Mouse (Mus musculus): ENCODE data around the gene Zcchc7. TPM values are rescaled to one million over a fixed set of nuclear protein-coding genes. Genes with fewer than 3 reads are reported as not detected.

The Zcchc7 gene
- total and polyA plus RNA-seq, 2 experiments from 2014 or later, result 17.3 to 34.5 TPM

GRCm38 (mm10) chr4:44812855-44813254 lies 57.2 kb downstream of the Zcchc7 start:
- Histone ChIP-seq H3K9ac (replicated peaks; ENCODE audit: low read length, poor library complexity, severe bottlenecking) (no peak overlapping the region), H3K4me1 (ENCODE audit: insufficient read depth, low read length) (no peaks in the 10 kb centered on the region), H3K36me3 (ENCODE audit: insufficient read depth, low read length) (no peaks in the 10 kb centered on the region), H3K4me3 (ENCODE audit: low read depth, low read length) (no peak overlapping the region), H3K9me3 (ENCODE audit: low read length) (no peaks in the 10 kb centered on the region), H3K27me3 (ENCODE audit: insufficient read depth, low read length) (no peaks in the 10 kb centered on the region), H3K27ac (ENCODE audit: low read depth, low read length) (no peak overlapping the region), H3K4me2 (ENCODE audit: low read depth, low read length, poor library complexity, severe bottlenecking) (no peak overlapping the region)
- DNase-seq (ENCODE audit: low spot score), result no peak
- TF ChIP-seq CTCF (IDR thresholded peaks at IDR 0.05), result no peak
- 91% methylated on average over 1 of the region's 1 CpGs for WGBS
- no peak for ATAC-seq (ENCODE audit: low FRiP score)

- H3K4me1 ChIP-seq (ENCODE audit: insufficient read depth, low read length), result no peaks in the 10 kb centered on the region
- no peak overlapping the region for H3K4me2 ChIP-seq (ENCODE audit: low read depth, low read length, poor library complexity, severe bottlenecking)
- no peak overlapping the region for H3K4me3 ChIP-seq (ENCODE audit: low read depth, low read length)
- no peaks in the 10 kb centered on the region for H3K9me3 ChIP-seq (ENCODE audit: low read length)
- 45% methylated on average over 4 of the region's 4 CpGs for WGBS
- ATAC-seq (ENCODE audit: low FRiP score) (no peak), DNase-seq (ENCODE audit: low spot score) (no peak)
- no peak overlapping the region for H3K9ac ChIP-seq (replicated peaks; ENCODE audit: low read length, poor library complexity, severe bottlenecking)
- no peaks in the 10 kb centered on the region for H3K36me3 ChIP-seq (ENCODE audit: insufficient read depth, low read length)
- no peaks in the 10 kb centered on the region for H3K27me3 ChIP-seq (ENCODE audit: insufficient read depth, low read length)
- TF ChIP-seq CTCF (IDR thresholded peaks at IDR 0.05), result no peak
- H3K27ac ChIP-seq (ENCODE audit: low read depth, low read length), result no peak overlapping the region
These were observed 58.1 kb downstream of the Zcchc7 start for GRCm38 (mm10) chr4:44813770-44814169.

- H3K9ac ChIP-seq (replicated peaks; ENCODE audit: low read length, poor library complexity, severe bottlenecking), result no peak overlapping the region
- no peak overlapping the region for H3K4me2 ChIP-seq (ENCODE audit: low read depth, low read length, poor library complexity, severe bottlenecking)
- no peak overlapping the region for H3K4me3 ChIP-seq (ENCODE audit: low read depth, low read length)
- H3K9me3 ChIP-seq (ENCODE audit: low read length), result no peaks in the 10 kb centered on the region
- no peak for TF ChIP-seq CTCF (IDR thresholded peaks at IDR 0.05)
- WGBS, result 83% methylated on average over 7 of the region's 7 CpGs
- no peaks in the 10 kb centered on the region for H3K27me3 ChIP-seq (ENCODE audit: insufficient read depth, low read length)
- H3K4me1 ChIP-seq (ENCODE audit: insufficient read depth, low read length), result no peaks in the 10 kb centered on the region
- no peaks in the 10 kb centered on the region for H3K36me3 ChIP-seq (ENCODE audit: insufficient read depth, low read length)
- DNase-seq (ENCODE audit: low spot score), result no peak
- no peak overlapping the region for H3K27ac ChIP-seq (ENCODE audit: low read depth, low read length)
- no peak for ATAC-seq (ENCODE audit: low FRiP score)
These were observed 60.9 kb downstream of the Zcchc7 start for GRCm38 (mm10) chr4:44816584-44816983.

GRCm38 (mm10) chr4:44830609-44831008 lies 74.9 kb downstream of the Zcchc7 start:
- ATAC-seq (ENCODE audit: low FRiP score) (no peak), DNase-seq (ENCODE audit: low spot score) (no peak)
- Histone ChIP-seq H3K36me3 (ENCODE audit: insufficient read depth, low read length) (no peaks in the 10 kb centered on the region), H3K27ac (ENCODE audit: low read depth, low read length) (no peak overlapping the region), H3K4me3 (ENCODE audit: low read depth, low read length) (no peak overlapping the region), H3K27me3 (ENCODE audit: insufficient read depth, low read length) (no peaks in the 10 kb centered on the region), H3K4me2 (ENCODE audit: low read depth, low read length, poor library complexity, severe bottlenecking) (no peak overlapping the region), H3K9me3 (ENCODE audit: low read length) (no peaks in the 10 kb centered on the region), H3K9ac (replicated peaks; ENCODE audit: low read length, poor library complexity, severe bottlenecking) (no peak overlapping the region), H3K4me1 (ENCODE audit: insufficient read depth, low read length) (no peaks in the 10 kb centered on the region)
- TF ChIP-seq CTCF (IDR thresholded peaks at IDR 0.05), result no peak
- WGBS, result 64% methylated on average over 3 of the region's 3 CpGs

- Histone ChIP-seq H3K4me2 (ENCODE audit: low read depth, low read length, poor library complexity, severe bottlenecking) (no peak overlapping the region), H3K27me3 (ENCODE audit: insufficient read depth, low read length) (no peaks in the 10 kb centered on the region), H3K9me3 (ENCODE audit: low read length) (no peaks in the 10 kb centered on the region), H3K9ac (replicated peaks; ENCODE audit: low read length, poor library complexity, severe bottlenecking) (no peak overlapping the region), H3K4me3 (ENCODE audit: low read depth, low read length) (no peak overlapping the region), H3K36me3 (ENCODE audit: insufficient read depth, low read length) (no peaks in the 10 kb centered on the region), H3K4me1 (ENCODE audit: insufficient read depth, low read length) (no peaks in the 10 kb centered on the region), H3K27ac (ENCODE audit: low read depth, low read length) (no peak overlapping the region)
- DNase-seq (ENCODE audit: low spot score) (peak; percentile 74), ATAC-seq (ENCODE audit: low FRiP score) (no peak)
- 18% methylated on average over 6 of the region's 6 CpGs for WGBS
- no peak for TF ChIP-seq CTCF (IDR thresholded peaks at IDR 0.05)
These were observed 96.2 kb downstream of the Zcchc7 start for GRCm38 (mm10) chr4:44851835-44852251.

- ATAC-seq (ENCODE audit: low FRiP score) (no peak), DNase-seq (ENCODE audit: low spot score) (no peak)
- TF ChIP-seq CTCF (IDR thresholded peaks at IDR 0.05), result no peak
- H3K27ac ChIP-seq (ENCODE audit: low read depth, low read length), result no peak overlapping the region
- H3K9me3 ChIP-seq (ENCODE audit: low read length), result no peaks in the 10 kb centered on the region
- H3K36me3 ChIP-seq (ENCODE audit: insufficient read depth, low read length), result no peaks in the 10 kb centered on the region
- no peak overlapping the region for H3K4me3 ChIP-seq (ENCODE audit: low read depth, low read length)
- no peaks in the 10 kb centered on the region for H3K27me3 ChIP-seq (ENCODE audit: insufficient read depth, low read length)
- H3K9ac ChIP-seq (replicated peaks; ENCODE audit: low read length, poor library complexity, severe bottlenecking), result no peak overlapping the region
- H3K4me1 ChIP-seq (ENCODE audit: insufficient read depth, low read length), result no peaks in the 10 kb centered on the region
- no peak overlapping the region for H3K4me2 ChIP-seq (ENCODE audit: low read depth, low read length, poor library complexity, severe bottlenecking)
These were observed 115.9 kb downstream of the Zcchc7 start for GRCm38 (mm10) chr4:44871591-44871990.
